Mouse (Mus musculus): ENCODE measurements at regions not wholly inside any gene's neighbourhood (a gene's known extent, or its start where the extent isn't known, plus 50 kb on each side); places are given as distances from the start of the nearest gene placed in this dataset.

- Histone ChIP-seq H3K4me1 (ENCODE audit: control insufficient read depth, low read depth, low read length) (no peaks in the 10 kb centered on the region), H3K27me3 (ENCODE audit: control insufficient read depth, insufficient read depth, low read depth, low read length) (no peaks in the 10 kb centered on the region), H3K4me2 (ENCODE audit: low read depth, low read length) (no peak overlapping the region), H3K4me3 (ENCODE audit: low read depth, low read length) (no peak overlapping the region), H3K9me3 (replicated peaks; ENCODE audit: control insufficient read depth, low read length) (no peaks in the 10 kb centered on the region), H3K36me3 (ENCODE audit: control insufficient read depth, insufficient read depth) (no peaks in the 10 kb centered on the region), H3K9ac (ENCODE audit: low read depth, low read length) (no peak overlapping the region), H3K27ac (ENCODE audit: low read length) (no peak overlapping the region)
- ATAC-seq (ENCODE audit: low read depth), result no peak
- WGBS (ENCODE audit: insufficient replicate concordance), result 67% methylated on average over 8 of the region's 8 CpGs
Observed at GRCm38 (mm10) chr2:57424879-57425278, 187.4 kb downstream of the Gpd2 start.

DNA sequence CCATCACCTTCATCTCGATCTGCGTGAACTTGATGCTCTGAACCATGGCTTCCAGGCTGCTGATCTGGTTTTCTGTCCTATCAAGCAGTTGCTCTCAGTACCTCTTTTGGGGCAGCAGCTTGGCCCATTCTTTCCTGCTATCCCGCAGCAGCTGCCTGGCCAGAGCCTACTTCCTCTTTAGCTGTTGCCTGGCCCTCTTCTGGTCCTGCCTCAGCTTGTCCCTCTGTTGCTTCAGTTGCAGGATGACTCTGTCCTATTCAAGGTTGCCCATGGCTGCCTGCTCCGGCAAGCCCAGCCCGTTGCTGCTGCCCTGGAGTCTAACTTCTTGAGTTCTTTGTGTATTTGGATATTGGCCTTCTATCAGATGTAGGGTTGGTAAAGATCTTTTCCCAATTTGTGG, 188.0 kb downstream of the Gpd2 start:
- H3K4me3 ChIP-seq (ENCODE audit: low read depth, low read length), result no peak overlapping the region
- ATAC-seq (ENCODE audit: low read depth), result no peak
- H3K9me3 ChIP-seq (replicated peaks; ENCODE audit: control insufficient read depth, low read length), result no peaks in the 10 kb centered on the region
- H3K4me2 ChIP-seq (ENCODE audit: low read depth, low read length), result no peak overlapping the region
- no peaks in the 10 kb centered on the region for H3K27me3 ChIP-seq (ENCODE audit: control insufficient read depth, insufficient read depth, low read depth, low read length)
- no peak overlapping the region for H3K9ac ChIP-seq (ENCODE audit: low read depth, low read length)
- H3K4me1 ChIP-seq (ENCODE audit: control insufficient read depth, low read depth, low read length), result no peaks in the 10 kb centered on the region
- H3K36me3 ChIP-seq (ENCODE audit: control insufficient read depth, insufficient read depth), result no peaks in the 10 kb centered on the region
- 65% methylated on average over 5 of the region's 5 CpGs for WGBS (ENCODE audit: insufficient replicate concordance)
- no peak overlapping the region for H3K27ac ChIP-seq (ENCODE audit: low read length)

DNA sequence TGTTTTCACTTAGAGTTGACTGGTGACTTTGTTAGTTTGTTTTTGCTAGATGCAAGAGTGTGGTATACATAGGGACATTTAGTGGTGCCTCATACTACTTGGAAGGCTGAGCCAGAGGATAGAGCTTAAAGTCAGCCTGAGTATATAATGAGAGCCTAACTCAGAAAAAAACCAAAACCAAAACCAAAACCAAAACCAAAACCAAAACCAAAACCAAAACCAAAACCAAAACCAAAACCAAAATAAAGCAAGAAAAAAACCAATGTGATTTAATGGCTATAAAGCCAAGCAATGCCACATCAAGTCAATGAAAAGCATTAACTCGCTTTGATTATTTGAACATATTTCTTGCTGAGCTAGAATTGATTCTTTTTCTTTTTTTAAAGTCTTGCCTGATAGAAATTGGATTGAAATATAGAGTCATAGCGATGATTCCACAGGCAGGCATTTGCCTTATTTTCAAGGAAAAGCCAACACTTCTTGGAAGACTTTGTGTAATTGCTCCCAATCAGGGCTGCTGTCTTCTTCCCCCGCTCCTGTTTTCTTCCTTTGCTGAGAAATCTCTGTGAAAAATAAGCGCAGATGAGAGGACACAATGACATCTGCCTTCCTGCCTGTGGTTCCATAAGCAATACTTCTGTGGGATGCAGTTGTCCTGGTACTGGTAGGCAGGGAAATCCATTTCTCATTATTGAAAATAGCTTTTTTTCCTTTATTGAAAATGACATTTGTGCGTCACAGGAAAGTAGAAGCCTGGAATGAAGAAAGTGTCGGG, 213.7 kb downstream of the Gpd2 start:
- 68% methylated on average over 6 of the region's 6 CpGs for WGBS (ENCODE audit: insufficient replicate concordance)
- no peak overlapping the region for H3K4me2 ChIP-seq (ENCODE audit: low read depth, low read length)
- H3K4me3 ChIP-seq (ENCODE audit: low read depth, low read length), result no peak overlapping the region
- no peaks in the 10 kb centered on the region for H3K36me3 ChIP-seq (ENCODE audit: control insufficient read depth, insufficient read depth)
- ATAC-seq (ENCODE audit: low read depth), result no peak
- no peaks in the 10 kb centered on the region for H3K4me1 ChIP-seq (ENCODE audit: control insufficient read depth, low read depth, low read length)
- H3K27me3 ChIP-seq (ENCODE audit: control insufficient read depth, insufficient read depth, low read depth, low read length), result no peaks in the 10 kb centered on the region
- no peaks in the 10 kb centered on the region for H3K9me3 ChIP-seq (replicated peaks; ENCODE audit: control insufficient read depth, low read length)
- H3K27ac ChIP-seq (ENCODE audit: low read length), result no peak overlapping the region
- no peak overlapping the region for H3K9ac ChIP-seq (ENCODE audit: low read depth, low read length)

GRCm38 (mm10) chr2:57453896-57454679, 216.7 kb downstream of the Gpd2 start:
- Histone ChIP-seq H3K27ac (ENCODE audit: low read length) (no peak overlapping the region), H3K4me3 (ENCODE audit: low read depth, low read length) (no peak overlapping the region), H3K4me2 (ENCODE audit: low read depth, low read length) (no peak overlapping the region), H3K36me3 (ENCODE audit: control insufficient read depth, insufficient read depth) (no peaks in the 10 kb centered on the region), H3K9me3 (replicated peaks; ENCODE audit: control insufficient read depth, low read length) (no peaks in the 10 kb centered on the region), H3K9ac (ENCODE audit: low read depth, low read length) (no peak overlapping the region), H3K4me1 (ENCODE audit: control insufficient read depth, low read depth, low read length) (no peaks in the 10 kb centered on the region), H3K27me3 (ENCODE audit: control insufficient read depth, insufficient read depth, low read depth, low read length) (no peaks in the 10 kb centered on the region)
- 64% methylated on average over 5 of the region's 5 CpGs for WGBS (ENCODE audit: insufficient replicate concordance)
- ATAC-seq (ENCODE audit: low read depth), result no peak

DNA sequence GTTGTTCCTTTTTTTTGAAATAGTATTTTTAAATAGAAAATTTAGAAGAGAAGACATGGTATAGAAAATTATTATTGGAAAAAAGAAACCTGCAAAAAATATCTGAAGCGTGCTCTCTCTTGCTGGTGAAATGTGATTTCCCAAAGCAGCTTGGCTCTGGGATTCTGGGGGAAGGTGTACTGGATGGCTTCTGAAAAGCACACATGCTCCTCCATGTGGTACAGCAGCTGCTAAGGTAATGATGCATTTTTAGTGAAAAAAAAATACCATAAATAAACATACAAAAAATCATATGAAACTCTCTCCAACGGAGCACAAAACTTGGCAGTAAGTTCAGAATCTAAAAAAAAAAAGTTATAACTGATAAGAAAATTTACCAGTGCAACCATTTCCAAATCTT, 222.5 kb downstream of the Gpd2 start:
- ATAC-seq (ENCODE audit: low read depth), result no peak
- no peaks in the 10 kb centered on the region for H3K36me3 ChIP-seq (ENCODE audit: control insufficient read depth, insufficient read depth)
- no peak overlapping the region for H3K9ac ChIP-seq (ENCODE audit: low read depth, low read length)
- WGBS (ENCODE audit: insufficient replicate concordance), result 69% methylated on average over 2 of the region's 2 CpGs
- H3K4me1 ChIP-seq (ENCODE audit: control insufficient read depth, low read depth, low read length), result no peaks in the 10 kb centered on the region
- H3K27ac ChIP-seq (ENCODE audit: low read length), result no peak overlapping the region
- no peaks in the 10 kb centered on the region for H3K9me3 ChIP-seq (replicated peaks; ENCODE audit: control insufficient read depth, low read length)
- H3K4me3 ChIP-seq (ENCODE audit: low read depth, low read length), result no peak overlapping the region
- no peak overlapping the region for H3K4me2 ChIP-seq (ENCODE audit: low read depth, low read length)
- no peaks in the 10 kb centered on the region for H3K27me3 ChIP-seq (ENCODE audit: control insufficient read depth, insufficient read depth, low read depth, low read length)

- Histone ChIP-seq H3K4me3 (ENCODE audit: low read depth, low read length) (no peak overlapping the region), H3K9ac (ENCODE audit: low read depth, low read length) (no peak overlapping the region), H3K4me2 (ENCODE audit: low read depth, low read length) (no peak overlapping the region), H3K27me3 (ENCODE audit: control insufficient read depth, insufficient read depth, low read depth, low read length) (no peaks in the 10 kb centered on the region), H3K36me3 (ENCODE audit: control insufficient read depth, insufficient read depth) (no peaks in the 10 kb centered on the region), H3K27ac (ENCODE audit: low read length) (no peak overlapping the region), H3K4me1 (ENCODE audit: control insufficient read depth, low read depth, low read length) (no peaks in the 10 kb centered on the region), H3K9me3 (replicated peaks; ENCODE audit: control insufficient read depth, low read length) (no peaks in the 10 kb centered on the region)
- 35% methylated on average over 3 of the region's 3 CpGs for WGBS (ENCODE audit: insufficient replicate concordance)
- peak; percentile 37; the same call in 1 of the 2 replicates for ATAC-seq (ENCODE audit: low read depth)
Observed at GRCm38 (mm10) chr2:57473873-57474272, 236.4 kb downstream of the Gpd2 start.

GRCm38 (mm10) chr2:57492116-57492515, 254.7 kb downstream of the Gpd2 start:
- 14% methylated on average over 4 of the region's 4 CpGs for WGBS (ENCODE audit: insufficient replicate concordance)

DNA sequence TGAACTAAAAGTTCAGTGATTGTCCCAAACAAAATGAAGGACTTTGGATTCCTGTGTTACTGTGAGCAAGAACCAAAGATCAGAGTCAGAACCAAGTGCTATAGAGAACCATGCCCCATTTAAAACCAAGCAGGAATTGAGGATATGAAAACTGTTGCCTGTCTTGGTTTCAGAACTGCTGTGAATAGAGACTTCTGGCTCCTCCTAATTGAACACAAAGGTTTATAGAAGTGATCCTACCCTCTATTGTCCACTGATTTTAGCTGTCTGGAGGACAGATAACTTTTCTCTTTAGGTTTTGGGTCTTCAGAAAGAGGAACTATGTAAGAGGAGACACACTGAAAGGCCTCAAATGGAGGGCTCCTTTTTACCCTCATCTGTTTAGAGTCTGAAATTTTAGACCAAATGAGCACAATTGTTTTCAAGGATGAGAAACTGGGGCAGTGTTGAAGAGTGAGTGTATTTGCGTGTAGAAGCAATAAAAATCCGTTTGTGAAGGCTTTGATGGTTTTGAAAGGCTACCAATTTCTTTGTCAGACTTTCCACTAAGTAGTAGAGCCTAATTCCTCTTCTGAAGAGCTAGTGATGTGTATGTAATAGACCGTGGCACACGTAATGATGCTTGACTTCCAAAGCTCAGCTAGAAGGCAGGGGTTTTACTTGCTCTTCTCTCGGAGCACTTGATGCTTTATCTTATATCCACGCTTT, 255.6 kb downstream of the Gpd2 start:
- no peaks in the 10 kb centered on the region for H3K4me1 ChIP-seq (ENCODE audit: control insufficient read depth, low read depth, low read length)
- H3K27ac ChIP-seq (ENCODE audit: low read length), result no peak overlapping the region
- no peak overlapping the region for H3K9ac ChIP-seq (ENCODE audit: low read depth, low read length)
- H3K4me3 ChIP-seq (ENCODE audit: low read depth, low read length), result no peak overlapping the region
- H3K27me3 ChIP-seq (ENCODE audit: control insufficient read depth, insufficient read depth, low read depth, low read length), result no peaks in the 10 kb centered on the region
- H3K36me3 ChIP-seq (ENCODE audit: control insufficient read depth, insufficient read depth), result no peaks in the 10 kb centered on the region
- 56% methylated on average over 6 of the region's 6 CpGs for WGBS (ENCODE audit: insufficient replicate concordance)
- H3K9me3 ChIP-seq (replicated peaks; ENCODE audit: control insufficient read depth, low read length), result no peaks in the 10 kb centered on the region
- no peak for ATAC-seq (ENCODE audit: low read depth)
- H3K4me2 ChIP-seq (ENCODE audit: low read depth, low read length), result no peak overlapping the region

More at GRCm38 (mm10) chr2:57492116-57492515, 254.7 kb downstream of the Gpd2 start:
- Histone ChIP-seq H3K9ac (ENCODE audit: low read depth, low read length) (no peak overlapping the region), H3K27me3 (ENCODE audit: control insufficient read depth, insufficient read depth, low read depth, low read length) (no peaks in the 10 kb centered on the region), H3K27ac (ENCODE audit: low read length) (no peak overlapping the region), H3K4me3 (ENCODE audit: low read depth, low read length) (no peak overlapping the region), H3K9me3 (replicated peaks; ENCODE audit: control insufficient read depth, low read length) (no peaks in the 10 kb centered on the region), H3K4me1 (ENCODE audit: control insufficient read depth, low read depth, low read length) (no peaks in the 10 kb centered on the region), H3K36me3 (ENCODE audit: control insufficient read depth, insufficient read depth) (no peaks in the 10 kb centered on the region), H3K4me2 (ENCODE audit: low read depth, low read length) (no peak overlapping the region)
- ATAC-seq (ENCODE audit: low read depth), result no peak
